In the genomic region with DNA sequence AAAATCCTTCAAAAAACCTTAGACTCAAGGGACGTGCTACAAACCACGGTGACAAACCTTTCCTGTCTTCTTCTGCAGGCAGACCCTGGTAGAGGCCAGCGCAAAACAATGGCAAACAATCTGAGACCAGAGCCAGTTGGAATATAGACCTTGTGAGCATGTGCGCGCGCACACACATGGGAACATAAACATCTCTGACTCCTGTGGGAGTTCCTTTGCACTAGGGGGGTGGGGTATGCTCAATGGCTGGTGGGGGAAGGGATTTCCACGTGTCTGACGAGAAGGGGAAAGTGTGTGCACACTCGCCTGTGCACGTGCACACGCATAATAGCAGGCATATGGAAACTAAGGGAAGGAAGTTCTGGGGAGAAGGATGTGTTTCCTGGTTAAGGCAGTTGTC, we compare ENCODE assay signal across 10 mouse cellular contexts.
DNase-seq lines count a peak whose midpoint lies in the region; ATAC-seq lines count a peak whose summit lies in the region.
"Had no signal": no experiment of that assay in that cellular context is flagged by ENCODE, and none has a peak within 500 bp of the region (broad histone marks: within the 10 kb centered on the region; RNA-seq: fewer than 3 reads in every experiment).

No protein-coding gene starts in this region.

- no peaks in the 10 kb centered on the region for H3K36me3 ChIP-seq in intestine, embryonic 15.5 days
- H3K36me3 ChIP-seq in neural tube, embryonic 15.5 days, result no peaks in the 10 kb centered on the region

- 34% methylated on average over 11 of the region's 11 CpGs for WGBS in intestine, embryonic 15.5 days
- WGBS in neural tube, embryonic 15.5 days, result 74% methylated on average over 11 of the region's 11 CpGs

- H3K9ac ChIP-seq in intestine, embryonic 15.5 days, result no peak overlapping the region
- H3K9ac ChIP-seq in neural tube, embryonic 15.5 days (replicated peaks), result no peak overlapping the region

- peak; percentile 17 for DNase-seq in CD4-positive, CD25-positive, alpha-beta regulatory T cell, adult 2 months (ENCODE audit: low read depth, low spot score)
- peak; percentile 45 for DNase-seq in lung, postnatal 10 days
- DNase-seq in lung, postnatal 14 days, result no peak
- DNase-seq in cerebellum, adult 18-20 months, result no peak
- no peak for DNase-seq in left cerebral cortex, adult 18-20 months (ENCODE audit: low spot score in 2 of 2)
- DNase-seq: cerebellum, adult 11-12 months; gastrocnemius, postnatal 10 days had no signal

- H3K4me1 ChIP-seq in intestine, embryonic 15.5 days (replicated peaks), result peaks cover 47% of the 10 kb centered on the region
- H3K4me1 ChIP-seq in neural tube, embryonic 15.5 days, result peaks cover 44% of the 10 kb centered on the region

- peak overlapping the region; percentile 11; the same call in 1 of the 2 replicates for H3K4me2 ChIP-seq in intestine, embryonic 15.5 days (replicated peaks)
- H3K4me2 ChIP-seq in neural tube, embryonic 15.5 days, result no peak overlapping the region

- H3K4me3 ChIP-seq in intestine, embryonic 15.5 days (replicated peaks), result no peak overlapping the region
- no peak overlapping the region for H3K4me3 ChIP-seq in neural tube, embryonic 15.5 days (replicated peaks)

- ATAC-seq in CD4-positive, CD25-positive, alpha-beta regulatory T cell, adult 4 months, result no peak
- peak; percentile 26; the same call in 1 of the 2 replicates for ATAC-seq in intestine, embryonic 15.5 days
- no peak for ATAC-seq in neural tube, embryonic 15.5 days (ENCODE audit: low FRiP score)

- H3K9me3 ChIP-seq in intestine, embryonic 15.5 days, result no peaks in the 10 kb centered on the region
- no peaks in the 10 kb centered on the region for H3K9me3 ChIP-seq in neural tube, embryonic 15.5 days (replicated peaks)

- no peaks in the 10 kb centered on the region for H3K27me3 ChIP-seq in intestine, embryonic 15.5 days (replicated peaks)
- H3K27me3 ChIP-seq in neural tube, embryonic 15.5 days (replicated peaks), result no peaks in the 10 kb centered on the region

- H3K27ac ChIP-seq in intestine, embryonic 15.5 days, result peak overlapping the region; percentile 89
- H3K27ac ChIP-seq in neural tube, embryonic 15.5 days (replicated peaks), result peak overlapping the region; percentile 56

Comparison
In these comparisons a context has a peak if more than half of its experiments do, and no peak if none do; other contexts are left out.
1. DNase-seq: peak in CD4-positive, CD25-positive, alpha-beta regulatory T cell, adult 2 months (single experiment) and lung, postnatal 10 days (single experiment); none in lung, postnatal 14 days (single experiment), cerebellum, adult 18-20 months (0 of 2) and left cerebral cortex, adult 18-20 months (0 of 2).